Mouse (Mus musculus) MEL (cell line): ENCODE measurements around the gene Fam167b. TPM values are rescaled to one million over a fixed set of nuclear protein-coding genes. Genes with fewer than 3 reads are reported as not detected.
A peak's percentile ranks its signal among the peaks of the same experiment; 100 is the strongest.

Source experiments
- DNase-seq: peaks from one replicate; pipeline ENCODE4 v3.0.0; 2011; ENCODE audit warnings: low read depth, low spot score
- H3K27ac ChIP-seq: 2 replicates; pipeline ENCODE4 v1.5.1; 2012; ENCODE audit warnings: low read depth, mild to moderate bottlenecking, control low read depth, low read length, moderate library complexity; ENCODE audit not compliant: control insufficient read depth
- H3K27me3 ChIP-seq, 2 experiments: fragments of 150-350 bp in 1 of 2; sonication (generic) in 1 of 2; 2 replicates each; pipeline ENCODE4 v1.6.1; 2012; ENCODE audit warnings: low read length in 2 of 2, mild to moderate bottlenecking in 2 of 2, improper control_type of control experiment in 1 of 2, moderate library complexity in 1 of 2; ENCODE audit not compliant: insufficient read depth in 2 of 2, control insufficient read depth in 1 of 2
- H3K36me3 ChIP-seq, 2 experiments: 2 replicates each; pipeline ENCODE4 v1.6.1; 2012 to 2014; ENCODE audit warnings: low read length in 2 of 2, improper control_type of control experiment in 1 of 2, inconsistent platforms in 1 of 2, mild to moderate bottlenecking in 1 of 2; ENCODE audit not compliant: insufficient read depth in 2 of 2, control insufficient read depth in 1 of 2
- H3K4me1 ChIP-seq, 2 experiments: fragments of 150-350 bp in 1 of 2; sonication (generic) in 1 of 2; 2 replicates each; pipeline ENCODE4 v1.6.1; 2012; ENCODE audit warnings: low read length in 2 of 2, improper control_type of control experiment in 1 of 2, mild to moderate bottlenecking in 1 of 2; ENCODE audit not compliant: insufficient read depth in 2 of 2, control insufficient read depth in 1 of 2
- H3K4me3 ChIP-seq, 2 experiments: fragments of 150-350 bp in 1 of 2; sonication (generic) in 1 of 2; 2 replicates each; pipeline ENCODE4 v1.5.1; 2012; ENCODE audit warnings: low read depth in 2 of 2, low read length in 2 of 2, mild to moderate bottlenecking in 2 of 2, moderate library complexity in 2 of 2, control low read depth in 1 of 2, improper control_type of control experiment in 1 of 2; ENCODE audit not compliant: control insufficient read depth in 1 of 2, insufficient read depth in 1 of 2
- H3K79me2 ChIP-seq: 2 replicates; pipeline ENCODE4 v1.6.1; 2012; ENCODE audit warnings: mild to moderate bottlenecking, low read length, moderate library complexity; ENCODE audit not compliant: control insufficient read depth, poor library complexity, insufficient read depth
- H3K9ac ChIP-seq: 2 replicates; pipeline ENCODE4 v1.6.1; 2012; ENCODE audit warnings: low read depth, mild to moderate bottlenecking, control low read depth, low read length, moderate library complexity; ENCODE audit not compliant: control insufficient read depth, poor library complexity, severe bottlenecking
- H3K9me3 ChIP-seq: fragments of 150-350 bp; sonication (generic); replicated peaks from 2 replicates; pipeline ENCODE4 v1.6.1; 2012; ENCODE audit warnings: mild to moderate bottlenecking, low read length, improper control_type of control experiment, moderate library complexity; ENCODE audit not compliant: insufficient read depth
- BHLHE40 ChIP-seq: IDR thresholded peaks from 2 replicates; pipeline ENCODE4 v1.6.1; 2012; ENCODE audit warnings: low read depth, mild to moderate bottlenecking, inconsistent platforms, low read length, improper control_type of control experiment, borderline replicate concordance
- CHD2 ChIP-seq: IDR thresholded peaks from 2 replicates; pipeline ENCODE4 v1.6.1; 2011; ENCODE audit warnings: low read length, improper control_type of control experiment
- CTCF ChIP-seq, 3 experiments: IDR thresholded peaks in 2 of 3; conservative IDR thresholded peaks in 1 of 3; 2 replicates each; pipeline ENCODE4 v1.5.1; 2011 to 2012; ENCODE audit warnings: low read length in 3 of 3, low read depth in 2 of 3, mild to moderate bottlenecking in 2 of 3, improper control_type of control experiment in 1 of 3, inconsistent platforms in 1 of 3, mixed read lengths in 1 of 3, moderate library complexity in 1 of 3; ENCODE audit not compliant: control insufficient read depth in 1 of 3, insufficient read depth in 1 of 3, poor library complexity in 1 of 3, severe bottlenecking in 1 of 3
- E2F4 ChIP-seq: IDR thresholded peaks from 2 replicates; pipeline ENCODE4 v1.6.1; 2011; ENCODE audit warnings: low read depth, low read length, improper control_type of control experiment, borderline replicate concordance
- ELF1 ChIP-seq: IDR thresholded peaks from 2 replicates; pipeline ENCODE4 v1.6.1; 2014; ENCODE audit warnings: low read depth, mild to moderate bottlenecking, inconsistent platforms, low read length, improper control_type of control experiment, moderate library complexity
- EP300 ChIP-seq, 2 experiments: IDR thresholded peaks; 2 replicates each; pipeline ENCODE4 v1.6.1; 2011; ENCODE audit warnings: improper control_type of control experiment in 2 of 2, low read length in 2 of 2, low read depth in 1 of 2, mild to moderate bottlenecking in 1 of 2
- GABPA ChIP-seq: IDR thresholded peaks from 2 replicates; pipeline ENCODE4 v1.6.1; 2012; ENCODE audit warnings: low read depth, mild to moderate bottlenecking, inconsistent platforms, low read length, improper control_type of control experiment, moderate library complexity
- GATA1 ChIP-seq: IDR thresholded peaks from 2 replicates; pipeline ENCODE4 v1.6.1; 2011; ENCODE audit warnings: low read depth, low read length, improper control_type of control experiment
- HCFC1 ChIP-seq: IDR thresholded peaks from 2 replicates; pipeline ENCODE4 v1.6.1; 2012; ENCODE audit warnings: low read depth, mild to moderate bottlenecking, inconsistent platforms, low read length, improper control_type of control experiment, moderate library complexity
- JUND ChIP-seq: IDR thresholded peaks from 2 replicates; pipeline ENCODE4 v1.6.1; 2011; ENCODE audit warnings: low read depth, mild to moderate bottlenecking, improper control_type of control experiment, low read length
- KAT2A ChIP-seq: conservative IDR thresholded peaks from 2 replicates; pipeline ENCODE4 v1.6.1; 2012; ENCODE audit warnings: low read depth, low read length, improper control_type of control experiment, inconsistent platforms
- MAFK ChIP-seq: IDR thresholded peaks from 2 replicates; pipeline ENCODE4 v1.6.1; 2011; ENCODE audit warnings: low read depth, mild to moderate bottlenecking, low read length, improper control_type of control experiment, borderline replicate concordance
- MAX ChIP-seq: IDR thresholded peaks from 2 replicates; pipeline ENCODE4 v1.6.1; 2011; ENCODE audit warnings: low read length, improper control_type of control experiment
- MAZ ChIP-seq: IDR thresholded peaks from 2 replicates; pipeline ENCODE4 v1.6.1; 2012; ENCODE audit warnings: low read depth, mild to moderate bottlenecking, inconsistent platforms, low read length, improper control_type of control experiment
- MEF2A ChIP-seq: IDR thresholded peaks from 2 replicates; pipeline ENCODE4 v1.6.1; 2014; ENCODE audit warnings: low read depth, mild to moderate bottlenecking, inconsistent platforms, low read length, improper control_type of control experiment; ENCODE audit not compliant: poor library complexity, insufficient replicate concordance, severe bottlenecking; ENCODE audit errors: extremely low read depth
- MXI1 ChIP-seq: IDR thresholded peaks from 2 replicates; pipeline ENCODE4 v1.6.1; 2011; ENCODE audit warnings: mild to moderate bottlenecking, low read depth, low read length, improper control_type of control experiment
- MYB ChIP-seq: IDR thresholded peaks from 2 replicates; pipeline ENCODE4 v1.6.1; 2011; ENCODE audit warnings: mild to moderate bottlenecking, low read depth, low read length, improper control_type of control experiment
- NELFE ChIP-seq: IDR thresholded peaks from 2 replicates; pipeline ENCODE4 v1.6.1; 2011; ENCODE audit warnings: low read depth, low read length, improper control_type of control experiment
- NRF1 ChIP-seq: IDR thresholded peaks from 2 replicates; pipeline ENCODE4 v1.6.1; 2014; ENCODE audit warnings: low read depth, mild to moderate bottlenecking, inconsistent platforms, low read length, improper control_type of control experiment, moderate library complexity; ENCODE audit not compliant: poor library complexity, insufficient read depth, severe bottlenecking
- POLR2A ChIP-seq, 2 experiments: IDR thresholded peaks; 2 replicates each; pipeline ENCODE4 v1.6.1; 2011 to 2012; ENCODE audit warnings: low read length in 2 of 2, mild to moderate bottlenecking in 2 of 2, control low read depth in 1 of 2, improper control_type of control experiment in 1 of 2, low read depth in 1 of 2, moderate library complexity in 1 of 2; ENCODE audit not compliant: control insufficient read depth in 1 of 2, insufficient read depth in 1 of 2, poor library complexity in 1 of 2
- POLR2AphosphoS2 ChIP-seq: IDR thresholded peaks from 2 replicates; pipeline ENCODE4 v1.6.1; 2011; ENCODE audit warnings: low read length, improper control_type of control experiment
- POLR2AphosphoS5 ChIP-seq: IDR thresholded peaks from 2 replicates; pipeline ENCODE4 v1.6.1; 2012; ENCODE audit warnings: low read depth, borderline replicate concordance, mild to moderate bottlenecking, inconsistent platforms, low read length, moderate library complexity, mixed read lengths
- RAD21 ChIP-seq: IDR thresholded peaks from 2 replicates; pipeline ENCODE4 v1.6.1; 2011; ENCODE audit warnings: mild to moderate bottlenecking, low read depth, low read length, improper control_type of control experiment
- RCOR1 ChIP-seq: IDR thresholded peaks from 2 replicates; pipeline ENCODE4 v1.6.1; 2012; ENCODE audit warnings: low read depth, mild to moderate bottlenecking, inconsistent platforms, low read length, improper control_type of control experiment
- SIN3A ChIP-seq: IDR thresholded peaks from 2 replicates; pipeline ENCODE4 v1.6.1; 2012; ENCODE audit warnings: low read length, improper control_type of control experiment, inconsistent platforms
- SMC3 ChIP-seq: IDR thresholded peaks from 2 replicates; pipeline ENCODE4 v1.6.1; 2011; ENCODE audit warnings: low read depth, low read length, improper control_type of control experiment
- TAL1 ChIP-seq: IDR thresholded peaks from 2 replicates; pipeline ENCODE4 v1.6.1; 2012; ENCODE audit warnings: mild to moderate bottlenecking, inconsistent platforms, low read length, moderate library complexity, mixed read lengths
- TCF12 ChIP-seq: IDR thresholded peaks from 2 replicates; pipeline ENCODE4 v1.6.1; 2014; ENCODE audit warnings: low read depth, mild to moderate bottlenecking, inconsistent platforms, low read length, improper control_type of control experiment, moderate library complexity
- UBTF ChIP-seq: IDR thresholded peaks from 2 replicates; pipeline ENCODE4 v1.6.1; 2012; ENCODE audit warnings: low read depth, mild to moderate bottlenecking, inconsistent platforms, low read length, improper control_type of control experiment, moderate library complexity, borderline replicate concordance; ENCODE audit not compliant: insufficient read depth
- USF1 ChIP-seq: IDR thresholded peaks from 2 replicates; pipeline ENCODE4 v1.6.1; 2014; ENCODE audit warnings: low read depth, mild to moderate bottlenecking, inconsistent platforms, low read length, improper control_type of control experiment, moderate library complexity
- USF2 ChIP-seq, 2 experiments: IDR thresholded peaks; 2 replicates each; pipeline ENCODE4 v1.6.1; 2011 to 2012; ENCODE audit warnings: improper control_type of control experiment in 2 of 2, low read length in 2 of 2, borderline replicate concordance in 1 of 2, inconsistent platforms in 1 of 2, low read depth in 1 of 2, mild to moderate bottlenecking in 1 of 2; ENCODE audit not compliant: insufficient read depth in 1 of 2
- ZC3H11A ChIP-seq: IDR thresholded peaks from 2 replicates; pipeline ENCODE4 v1.6.1; 2012; ENCODE audit warnings: low read depth, mild to moderate bottlenecking, inconsistent platforms, low read length, improper control_type of control experiment
- ZKSCAN1 ChIP-seq: IDR thresholded peaks from 2 replicates; pipeline ENCODE4 v1.6.1; 2012; ENCODE audit warnings: low read depth, mild to moderate bottlenecking, inconsistent platforms, low read length, improper control_type of control experiment, moderate library complexity
- ZMIZ1 ChIP-seq: IDR thresholded peaks from 2 replicates; pipeline ENCODE4 v1.6.1; 2012; ENCODE audit warnings: low read depth, mild to moderate bottlenecking, inconsistent platforms, low read length, improper control_type of control experiment, moderate library complexity
- ZNF384 ChIP-seq: IDR thresholded peaks from 2 replicates; pipeline ENCODE4 v1.6.1; 2012; ENCODE audit warnings: low read depth, mild to moderate bottlenecking, inconsistent platforms, low read length, improper control_type of control experiment
- polyA plus RNA-seq, 2 experiments: library from polyadenylated mRNA; stranded (reverse) in 1 of 2; unstranded in 1 of 2; fragments of >175 nt in 1 of 2; fragments of >200 nt in 1 of 2; gene quantifications; 2 replicates each; pipeline versions ENCODE4 v1.2.1 to v1.2.4; 2012; ENCODE audit warnings: low replicate concordance in 2 of 2, low read depth in 1 of 2; ENCODE audit not compliant: insufficient read length in 2 of 2, insufficient read depth in 1 of 2, missing spikeins in 1 of 2
- total RNA-seq: library from RNA; depleted of rRNA; stranded (reverse); fragments of 300-350 nt; gene quantifications from 2 replicates; pipeline ENCODE4 v1.2.3, GENCODE M21; 2012

The Fam167b gene
- total and polyA plus RNA-seq, 3 experiments = not detected

GRCm38 (mm10) chr4:129624281-129625028 is 46.1 kb upstream of the Fam167b start:
- Histone ChIP-seq H3K9me3 (no peaks in the 10 kb centered on the region), H3K4me1 (peaks cover 3 to 17% of the 10 kb centered on the region in 2 experiments; a peak in 3 of 4 replicates), H3K79me2 (no peaks in the 10 kb centered on the region; the same call in 1 of the 2 replicates), H3K9ac (peak overlapping the region; percentile 77), H3K36me3 (peaks cover 0 to 9% of the 10 kb centered on the region in 2 experiments), H3K4me3 (peak overlapping the region; percentile 68 to 73), H3K27ac (peak overlapping the region; percentile 89), H3K27me3 (no peaks in the 10 kb centered on the region)
- peak; percentile 97 for DNase-seq
- TF ChIP-seq ZNF384 (no peak), MAX (peak; percentile 40; the same call in 1 of the 2 replicates), UBTF (no peak), MXI1 (peak; percentile 16), HCFC1 (peak; percentile 83), MYB (no peak), RAD21 (no peak), MEF2A (no peak), ZKSCAN1 (no peak), POLR2AphosphoS2 (no peak), MAFK (no peak), CTCF (IDR thresholded peaks at IDR 0.05 in 2 of 3, conservative IDR thresholded peaks at IDR 0.05 in 1 of 3; ENCODE audit: control insufficient read depth in 1 of 3, insufficient read depth in 1 of 3, low read depth in 2 of 3, low read length in 3 of 3, poor library complexity in 1 of 3, severe bottlenecking in 1 of 3) (no peak), GABPA (no peak), POLR2A (IDR thresholded peaks at IDR 0.05; ENCODE audit: control insufficient read depth in 1 of 2, insufficient read depth in 1 of 2, low read depth in 1 of 2, low read length in 2 of 2, poor library complexity in 1 of 2) (peak; percentile 30 to 43; a peak in 2 of 4 replicates), NRF1 (no peak), POLR2AphosphoS5 (no peak), NELFE (peak; percentile 35; the same call in 1 of the 2 replicates), CHD2 (peak; percentile 10; the same call in 1 of the 2 replicates), GATA1 (no peak), TCF12 (0 out of 2 replicates have a peak, but pooled peaks have one; percentile 10), ZMIZ1 (no peak; the same call in 1 of the 2 replicates), MAZ (no peak), ELF1 (peak; percentile 85), SMC3 (no peak), TAL1 (no peak), ZC3H11A (no peak), JUND (no peak), BHLHE40 (no peak), USF2 (IDR thresholded peaks at IDR 0.05; ENCODE audit: borderline replicate concordance in 1 of 2, insufficient read depth in 1 of 2, low read depth in 1 of 2, low read length in 2 of 2) (no peak), KAT2A (peak; percentile 60; the same call in 1 of the 2 replicates), E2F4 (no peak), USF1 (0 out of 2 replicates have a peak, but pooled peaks have one; percentile 15), SIN3A (peak; percentile 67), RCOR1 (no peak; the same call in 1 of the 2 replicates), EP300 (IDR thresholded peaks at IDR 0.05; ENCODE audit: low read depth in 1 of 2, low read length in 2 of 2) (no peak)
